Mouse (Mus musculus): ENCODE measurements at regions not wholly inside any gene's neighbourhood (a gene's known extent, or its start where the extent isn't known, plus 50 kb on each side); places are given as distances from the start of the nearest gene placed in this dataset.

DNA sequence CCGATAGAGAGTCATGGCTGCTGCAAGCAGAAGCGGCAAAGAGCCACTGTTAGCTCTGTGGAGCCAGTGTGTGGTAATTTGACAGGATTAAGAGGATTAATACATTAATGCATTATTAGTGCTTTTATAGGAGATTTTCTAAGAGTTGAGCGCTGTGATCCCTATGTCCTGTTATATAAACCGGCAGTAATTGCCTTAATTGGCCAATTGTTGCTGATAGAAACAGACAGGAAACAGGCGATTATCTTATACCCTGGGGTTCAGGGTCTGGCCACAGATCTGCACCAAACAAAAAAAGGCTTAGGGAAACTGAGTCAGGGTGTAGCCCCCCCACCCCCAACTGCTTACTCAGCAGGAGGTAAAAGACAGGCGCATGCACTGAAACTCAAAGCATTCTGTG lies 436.7 kb downstream of the Cdk5rap2 start:
- no peak for DNase-seq (ENCODE audit: extremely low spot score)

DNA sequence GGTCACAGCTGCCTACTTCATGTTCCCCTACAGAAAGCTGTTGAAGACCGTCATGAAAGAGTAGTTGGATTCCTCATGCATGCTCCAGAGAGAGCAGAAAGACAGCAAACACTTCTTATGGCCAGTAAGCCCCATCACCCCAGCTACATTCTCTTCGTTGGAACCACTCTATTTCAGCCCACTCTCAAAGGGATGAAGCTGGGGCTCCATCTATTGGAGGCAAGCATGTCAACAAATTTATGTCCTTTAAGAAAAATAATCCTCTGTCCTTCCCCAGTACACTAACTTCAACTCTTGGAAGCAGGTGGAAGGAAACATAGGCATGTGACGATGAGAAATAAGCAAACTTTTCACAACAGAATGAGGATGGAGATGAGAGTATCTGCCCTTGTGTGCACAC lies 438.5 kb downstream of the Cdk5rap2 start:
- no peak for DNase-seq (ENCODE audit: extremely low spot score)

GRCm38 (mm10) chr4:69968424-69968823 lies 441.8 kb downstream of the Cdk5rap2 start:
- no peak for DNase-seq (ENCODE audit: extremely low spot score)
